Mouse (Mus musculus) monocyte, adult 5-6 weeks (primary cell): ENCODE data around the gene Slc48a1. TPM values are rescaled to one million over a fixed set of nuclear protein-coding genes. Genes with fewer than 3 reads are reported as not detected.

Experiments
- ATAC-seq: fragments of 153-309, 156-312 bp; replicated peaks from 2 replicates; pipeline ENCODE4 v1.8.0; 2017; ENCODE audit warnings: mild to moderate bottlenecking; ENCODE audit not compliant: low TSS enrichment, insufficient number of reproducible peaks, severe bottlenecking, poor library complexity, low FRiP score
- total RNA-seq: library from RNA; stranded (forward); fragments of 200-1000, 200-491, 200-594 nt; gene quantifications from 3 replicates; pipeline ENCODE4 v1.2.3, GENCODE M21; 2017

Slc48a1 gene
- total RNA-seq, 1 experiment from 2014 or later, result 20.0 TPM

GRCm38 (mm10) chr15:97793386-97794153 lies 15.2 kb downstream of the Slc48a1 start:
- ATAC-seq, result no peak

- ATAC-seq, result no peak
These were observed 15.9 kb downstream of the Slc48a1 start for GRCm38 (mm10) chr15:97794268-97794667.

DNA sequence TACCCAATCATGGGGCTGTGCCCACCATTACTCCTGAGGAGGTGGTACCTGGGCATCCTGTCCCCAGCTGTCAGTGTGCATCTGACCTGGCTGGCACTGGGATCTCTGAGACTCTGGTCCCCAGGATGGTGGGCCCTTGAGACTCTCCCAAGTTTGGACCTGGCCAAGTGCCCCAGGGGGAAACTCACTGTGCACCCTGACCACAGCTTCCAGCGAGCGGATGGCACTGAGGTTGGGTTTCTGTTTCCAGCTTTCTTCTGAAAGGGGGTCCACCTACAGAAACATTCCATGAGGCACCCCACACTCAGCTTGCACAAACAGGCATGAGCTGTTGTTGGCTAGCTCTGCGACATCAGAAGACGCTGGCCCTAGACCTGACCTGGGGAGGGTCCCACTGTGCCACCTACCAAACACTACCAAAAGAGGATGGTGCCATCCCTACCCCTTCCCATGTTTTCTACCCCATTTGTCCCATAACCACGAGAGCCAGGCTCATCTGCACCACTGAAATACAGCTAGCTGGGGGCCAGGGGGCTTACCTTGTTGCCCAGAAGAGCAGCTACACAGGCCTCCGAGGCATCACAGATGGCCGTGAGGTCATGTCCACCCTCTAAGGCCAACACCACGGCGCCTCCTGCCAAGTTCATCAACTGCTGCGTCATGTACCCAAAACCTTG lies 17.4 kb downstream of the Slc48a1 start:
- ATAC-seq, result no peak

DNA sequence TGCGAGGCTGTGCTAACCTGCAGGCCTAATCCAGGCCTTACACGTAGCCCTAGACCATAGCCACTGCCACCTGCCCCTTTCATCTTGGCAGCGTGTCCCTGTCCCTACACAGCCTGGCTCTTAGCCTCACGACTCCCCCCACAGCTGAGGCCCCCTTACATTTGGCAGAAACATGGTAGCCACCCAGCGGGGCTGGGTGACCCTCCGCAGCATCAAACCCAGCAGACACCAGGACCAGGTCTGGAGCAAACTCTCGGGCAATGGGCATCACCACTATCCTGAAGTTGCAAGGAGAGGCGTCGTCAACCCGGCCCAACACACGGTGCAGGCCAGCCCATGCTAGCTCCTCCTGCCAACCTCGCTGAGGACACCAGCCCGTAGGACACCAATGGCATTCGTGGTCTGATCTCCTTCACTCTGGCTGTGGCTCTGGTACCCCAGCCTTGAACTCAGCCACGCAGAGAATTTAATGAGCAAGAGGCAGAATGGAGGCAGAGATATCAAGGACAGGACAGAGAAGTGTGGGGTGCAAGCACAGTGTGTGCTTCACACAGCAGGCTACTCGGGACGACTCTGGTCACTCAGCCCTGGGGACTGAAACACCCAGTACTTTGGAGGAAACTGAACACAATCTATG lies 18.5 kb downstream of the Slc48a1 start:
- ATAC-seq, result no peak

- ATAC-seq, result no peak
These were observed 19.8 kb downstream of the Slc48a1 start for GRCm38 (mm10) chr15:97798134-97798533.

DNA sequence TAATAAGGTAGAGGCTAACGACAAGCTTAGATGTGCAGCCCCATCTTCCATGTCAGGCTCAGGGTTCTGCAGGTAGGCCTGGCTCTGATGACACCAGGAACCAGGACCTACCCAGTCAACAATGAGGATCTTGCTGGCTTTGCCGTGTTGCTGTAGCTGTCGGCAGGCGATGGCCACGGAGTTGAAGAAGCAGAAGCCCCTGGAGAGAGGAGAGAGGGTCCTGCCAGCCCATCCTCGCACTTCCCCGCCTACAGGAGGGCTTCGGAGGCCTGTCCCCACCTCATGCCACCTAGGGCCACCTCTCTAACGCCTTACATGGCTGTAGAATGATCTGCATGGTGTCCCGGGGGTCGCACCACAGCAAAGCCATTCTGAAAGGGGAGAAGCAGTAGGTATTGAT lies 21.1 kb downstream of the Slc48a1 start:
- no peak for ATAC-seq

GRCm38 (mm10) chr15:97800853-97801252 lies 22.5 kb downstream of the Slc48a1 start:
- no peak for ATAC-seq

GRCm38 (mm10) chr15:97801811-97802210 lies 23.5 kb downstream of the Slc48a1 start:
- no peak for ATAC-seq

DNA sequence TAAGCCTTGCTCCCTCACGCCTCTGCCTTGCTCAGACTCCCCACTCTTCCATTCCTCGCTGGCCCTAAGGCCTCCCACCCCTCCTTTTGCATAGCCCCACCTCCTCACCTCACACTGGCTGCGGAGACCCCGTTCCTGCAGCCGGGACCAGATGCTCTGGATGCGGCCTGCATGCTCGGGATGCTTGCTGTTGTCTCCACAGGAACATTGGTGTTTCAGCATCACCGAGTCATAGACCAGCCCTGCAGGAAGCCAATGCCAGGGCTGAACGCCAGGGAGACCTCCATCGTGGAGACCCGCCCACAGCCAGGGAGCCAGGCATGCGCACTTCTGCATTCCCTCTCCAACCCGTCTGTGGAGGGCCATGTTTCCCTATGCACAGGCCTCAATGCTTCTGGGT lies 24.3 kb downstream of the Slc48a1 start:
- no peak for ATAC-seq

DNA sequence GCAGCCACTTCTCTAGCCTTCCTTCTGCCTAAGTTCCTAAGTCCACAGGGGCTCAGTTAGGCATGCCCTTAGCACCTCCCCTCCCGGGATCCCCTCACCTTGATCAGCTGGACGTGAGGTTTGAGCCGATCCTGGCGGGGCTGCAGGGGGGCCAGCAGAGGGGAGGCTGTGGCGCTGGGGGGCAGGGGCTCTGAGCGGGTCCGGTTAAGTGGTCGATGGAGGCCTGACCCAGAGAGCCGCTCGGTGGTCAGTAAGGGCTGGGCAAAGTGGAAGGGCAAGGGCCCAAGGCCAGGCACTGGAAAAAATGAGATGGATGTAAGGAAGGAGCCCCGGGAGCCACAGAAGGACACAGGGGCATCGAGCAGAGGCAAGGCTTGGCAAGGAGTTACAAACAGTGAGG lies 29.5 kb downstream of the Slc48a1 start:
- ATAC-seq, result no peak

DNA sequence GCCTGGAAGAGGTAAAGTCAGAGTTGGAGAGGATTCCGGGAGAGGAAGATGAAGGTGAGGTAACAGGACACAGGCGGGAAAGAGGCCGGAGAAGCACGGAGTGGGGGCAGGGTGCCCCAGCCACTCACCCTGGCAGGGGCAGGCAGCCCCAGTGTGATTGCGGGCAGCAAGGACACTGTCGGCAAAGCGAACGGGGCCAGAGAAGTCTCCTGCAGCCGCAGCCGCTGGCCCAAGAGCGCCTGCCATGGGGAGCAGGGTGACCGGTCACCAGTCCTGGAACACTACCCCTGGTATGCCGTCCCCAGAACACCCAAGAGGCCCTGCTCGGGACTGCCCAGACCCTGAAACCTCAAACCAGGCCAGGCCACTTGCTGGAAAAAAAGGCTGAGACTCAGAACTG lies 30.2 kb downstream of the Slc48a1 start:
- ATAC-seq, result no peak

GRCm38 (mm10) chr15:97809206-97809605 lies 30.9 kb downstream of the Slc48a1 start:
- ATAC-seq, result no peak

- no peak for ATAC-seq
These were observed 31.6 kb downstream of the Slc48a1 start for GRCm38 (mm10) chr15:97809942-97810341.

DNA sequence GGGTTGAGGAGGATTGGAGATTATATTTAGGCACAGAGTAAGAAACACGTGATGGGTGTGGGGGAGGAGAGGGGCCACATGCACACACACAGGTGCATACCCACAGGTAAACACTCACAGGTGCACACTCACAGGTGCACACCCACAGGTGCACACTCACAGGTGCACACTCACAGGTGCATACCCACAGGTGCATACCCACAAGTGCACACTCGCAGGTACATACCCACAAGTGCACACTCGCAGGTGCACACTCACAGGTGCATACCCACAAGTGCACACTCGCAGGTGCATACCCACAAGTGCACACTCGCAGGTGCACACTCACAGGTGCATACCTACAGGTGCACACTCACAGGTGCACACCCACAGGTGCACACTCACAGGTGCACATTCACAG lies 32.1 kb downstream of the Slc48a1 start:
- no peak for ATAC-seq

DNA sequence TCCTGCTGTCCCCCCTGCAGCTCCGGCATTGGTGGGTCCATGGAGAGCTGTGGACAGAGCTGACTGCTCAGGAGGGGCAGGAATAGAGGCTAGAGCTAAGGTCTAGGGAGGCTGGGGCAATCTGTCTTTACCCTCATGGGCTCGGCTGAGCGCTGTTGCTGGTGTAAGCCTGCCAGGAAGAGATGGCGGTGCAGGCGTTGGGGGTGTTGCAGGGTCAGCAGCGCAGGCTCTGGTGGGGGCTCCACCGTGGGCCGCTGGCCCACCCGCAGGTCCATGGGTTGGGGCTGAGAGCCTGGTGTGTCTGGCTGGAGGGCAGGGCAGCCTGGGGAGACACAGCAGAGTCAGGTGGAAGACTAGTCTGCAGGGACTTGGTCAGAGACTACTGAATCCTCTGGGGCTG lies 33.0 kb downstream of the Slc48a1 start:
- ATAC-seq, result no peak

GRCm38 (mm10) chr15:97812126-97812525 lies 33.8 kb downstream of the Slc48a1 start:
- ATAC-seq, result no peak

DNA sequence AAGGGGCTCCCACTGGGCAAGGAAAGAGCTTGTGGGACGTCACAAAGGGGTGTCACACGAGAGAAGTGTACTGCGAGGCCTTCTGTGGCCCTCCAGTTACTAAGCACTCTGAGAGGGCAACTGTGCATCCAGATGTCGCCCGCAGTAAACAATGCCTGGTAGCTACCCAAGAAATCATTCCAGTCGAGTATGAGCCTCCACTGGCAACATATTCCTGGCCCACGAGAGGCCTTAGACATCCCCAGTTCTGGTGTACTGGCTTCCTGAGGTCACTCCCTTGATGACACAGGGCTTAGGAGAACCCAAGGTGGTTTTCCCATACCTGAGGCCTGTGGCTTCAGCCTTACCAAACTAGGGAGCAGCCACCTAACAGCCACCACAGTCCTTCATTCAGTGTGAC lies 34.6 kb downstream of the Slc48a1 start:
- ATAC-seq, result no peak

DNA sequence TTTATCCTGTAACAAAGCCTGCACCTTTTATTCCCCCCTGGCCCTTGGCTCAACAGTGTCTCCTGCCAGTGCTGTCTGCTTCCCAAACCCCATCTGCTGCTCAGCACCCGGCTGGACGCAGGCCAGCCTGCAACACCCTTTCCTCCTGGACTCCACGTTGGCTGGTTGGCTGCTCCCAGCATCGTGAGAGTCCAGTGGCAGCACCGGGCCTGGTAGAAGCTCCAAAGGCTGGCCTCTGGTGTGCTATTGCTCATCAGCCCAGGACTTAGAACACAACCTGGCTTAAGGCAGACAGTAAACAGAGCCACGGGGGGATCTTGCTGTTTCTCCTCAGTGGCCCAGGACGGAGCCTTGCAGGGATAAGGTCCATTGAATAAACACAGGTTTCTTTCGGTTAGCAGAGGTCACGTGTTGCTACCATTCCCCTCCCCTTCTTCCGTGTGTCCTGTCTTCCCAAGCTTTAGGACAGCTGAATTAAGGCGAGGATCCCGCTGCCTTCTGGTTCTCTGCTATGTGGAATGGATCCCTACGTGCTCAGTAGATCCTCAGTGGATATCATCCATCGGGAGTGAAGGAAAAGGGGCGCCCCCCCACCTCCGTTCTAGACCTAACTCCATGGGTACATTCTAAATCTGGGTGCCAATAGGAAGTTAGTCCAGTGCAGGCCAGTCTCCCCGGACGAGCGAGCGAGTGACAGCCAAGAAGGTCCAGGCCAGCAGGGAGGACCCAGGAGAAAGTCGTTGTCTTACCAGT lies 35.3 kb downstream of the Slc48a1 start:
- ATAC-seq, result no peak

GRCm38 (mm10) chr15:97814703-97815102 lies 36.4 kb downstream of the Slc48a1 start:
- ATAC-seq, result no peak
